Mouse (Mus musculus) neural tube, embryonic 11.5 days (tissue): ENCODE measurements at regions not wholly inside any gene's neighbourhood (a gene's known extent, or its start where the extent isn't known, plus 50 kb on each side); places are given as distances from the start of the nearest gene placed in this dataset.

Source experiments
- ATAC-seq: fragments of 200-750 bp; cut with Nextera tagmentation; 2 replicates; pipeline ENCODE4 v1.8.0; 2017; ENCODE audit warnings: moderate number of reproducible peaks, mild to moderate bottlenecking, moderate TSS enrichment, moderate library complexity; ENCODE audit not compliant: insufficient read depth, low FRiP score, low TSS enrichment
- DNase-seq: peaks from one replicate; pipeline ENCODE4 v3.0.0-alpha.2; 2015; ENCODE audit warnings: low spot score
- H3K27ac ChIP-seq: fragments of 300-500 bp; sonication (generic); 2 replicates; pipeline ENCODE4 v1.5.1; 2014; ENCODE audit warnings: low read depth, mild to moderate bottlenecking, low read length
- H3K27me3 ChIP-seq: fragments of 300-500 bp; sonication (generic); 2 replicates; pipeline ENCODE4 v1.6.1; 2014; ENCODE audit warnings: mild to moderate bottlenecking, low read length, mixed read lengths; ENCODE audit not compliant: control insufficient read depth, insufficient read depth
- H3K36me3 ChIP-seq: fragments of 300-500 bp; sonication (generic); 2 replicates; pipeline ENCODE4 v1.6.1; 2014; ENCODE audit warnings: mild to moderate bottlenecking, low read length, moderate library complexity, mixed read lengths; ENCODE audit not compliant: control insufficient read depth, insufficient read depth
- H3K4me1 ChIP-seq: fragments of 300-500 bp; sonication (generic); 2 replicates; pipeline ENCODE4 v1.6.1; 2014; ENCODE audit warnings: low read length, mixed read lengths; ENCODE audit not compliant: control insufficient read depth, insufficient read depth
- H3K4me2 ChIP-seq: fragments of 300-500 bp; sonication (generic); 2 replicates; pipeline ENCODE4 v1.6.1; 2014; ENCODE audit warnings: low read depth, mild to moderate bottlenecking, moderate library complexity
- H3K4me3 ChIP-seq: fragments of 300-500 bp; sonication (generic); 2 replicates; pipeline ENCODE4 v1.5.1; 2014; ENCODE audit warnings: low read depth, low read length
- H3K9ac ChIP-seq: fragments of 300-500 bp; sonication (generic); 2 replicates; pipeline ENCODE4 v1.6.1; 2014; ENCODE audit warnings: mild to moderate bottlenecking, low read length
- H3K9me3 ChIP-seq: fragments of 300-500 bp; sonication (generic); 2 replicates; pipeline ENCODE4 v1.6.1; 2016; ENCODE audit warnings: low read length; ENCODE audit not compliant: control insufficient read depth
- WGBS: fragments of 180-500 bp; shearing (Covaris S2); extraction: QIAGEN DNeasy Blood & Tissue Kit; methylation state at CpG from one replicate; pipeline ENCODE4 v1.1.7; 2014; 5-methylcytosine and 5-hydroxymethylcytosine counted together

GRCm38 (mm10) chr17:59269613-59270012 is 256.4 kb upstream of the Nudt12 start:
- no peak overlapping the region for H3K4me2 ChIP-seq
- H3K27me3 ChIP-seq, result no peaks in the 10 kb centered on the region
- H3K9me3 ChIP-seq, result no peaks in the 10 kb centered on the region
- DNase-seq (no peak), ATAC-seq (no peak)
- no peak overlapping the region for H3K9ac ChIP-seq
- H3K27ac ChIP-seq, result no peak overlapping the region
- H3K4me3 ChIP-seq, result no peak overlapping the region
- no peaks in the 10 kb centered on the region for H3K36me3 ChIP-seq
- no peaks in the 10 kb centered on the region for H3K4me1 ChIP-seq

- no peak for DNase-seq
- Histone ChIP-seq H3K4me3 (no peak overlapping the region), H3K9ac (no peak overlapping the region), H3K27ac (no peak overlapping the region), H3K4me2 (no peak overlapping the region), H3K36me3 (no peaks in the 10 kb centered on the region), H3K9me3 (no peaks in the 10 kb centered on the region), H3K27me3 (no peaks in the 10 kb centered on the region), H3K4me1 (no peaks in the 10 kb centered on the region)
- 69% methylated on average over 5 of the region's 5 CpGs for WGBS
- no peak for ATAC-seq
These were observed 235.8 kb upstream of the Nudt12 start for GRCm38 (mm10) chr17:59249000-59249399.

GRCm38 (mm10) chr17:59232251-59232650 is 219.1 kb upstream of the Nudt12 start:
- no peak overlapping the region for H3K27ac ChIP-seq
- H3K4me2 ChIP-seq, result no peak overlapping the region
- H3K27me3 ChIP-seq, result no peaks in the 10 kb centered on the region
- no peaks in the 10 kb centered on the region for H3K4me1 ChIP-seq
- DNase-seq (no peak), ATAC-seq (no peak)
- no peak overlapping the region for H3K9ac ChIP-seq
- H3K36me3 ChIP-seq, result no peaks in the 10 kb centered on the region
- no peaks in the 10 kb centered on the region for H3K9me3 ChIP-seq
- WGBS, result 89% methylated on average over 2 of the region's 2 CpGs
- H3K4me3 ChIP-seq, result no peak overlapping the region
